Mouse (Mus musculus): ENCODE measurements around the gene Mrps18c.

- TF ChIP-seq POLR2A (IDR thresholded peaks at IDR 0.05; ENCODE audit: borderline replicate concordance, control insufficient read depth, low read depth, low read length) = no peak
- TF ChIP-seq CTCF (IDR thresholded peaks at IDR 0.05; ENCODE audit: control insufficient read depth, insufficient read depth, low read length) = no peak
Measured at GRCm38 (mm10) chr5:100832680-100833079, 34.3 kb downstream of the Mrps18c start.
